Mouse (Mus musculus) hindbrain, embryonic 10.5 days (tissue): ENCODE results near the gene Nsun5. TPM values are rescaled to one million over a fixed set of nuclear protein-coding genes. Genes with fewer than 3 reads are reported as not detected.

Experiments
- DNase-seq: peaks from one replicate; pipeline ENCODE4 v3.0.0-alpha.2; 2017; ENCODE audit warnings: low spot score
- H3K27ac ChIP-seq: fragments of 300-500 bp; sonication (generic); 2 replicates; pipeline ENCODE4 v1.5.1; 2016; ENCODE audit warnings: mild to moderate bottlenecking, moderate library complexity
- H3K27me3 ChIP-seq: fragments of 300-500 bp; sonication (generic); 2 replicates; pipeline ENCODE4 v1.6.1; 2016; ENCODE audit warnings: mild to moderate bottlenecking; ENCODE audit not compliant: poor library complexity, insufficient read depth, severe bottlenecking
- H3K36me3 ChIP-seq: fragments of 300-500 bp; sonication (generic); 2 replicates; pipeline ENCODE4 v1.6.1; 2016; ENCODE audit warnings: mild to moderate bottlenecking, moderate library complexity
- H3K4me1 ChIP-seq: fragments of 300-500 bp; sonication (generic); replicated peaks from 2 replicates; pipeline ENCODE4 v1.6.1; 2016; ENCODE audit warnings: mild to moderate bottlenecking
- H3K4me3 ChIP-seq: fragments of 300-500 bp; sonication (generic); 2 replicates; pipeline ENCODE4 v1.5.1; 2016; ENCODE audit warnings: mild to moderate bottlenecking, moderate library complexity
- H3K9me3 ChIP-seq: fragments of 300-500 bp; sonication (generic); 2 replicates; pipeline ENCODE4 v1.6.1; 2016; ENCODE audit warnings: mild to moderate bottlenecking, moderate library complexity
- WGBS: fragments of 180-500 bp; shearing (Covaris S2); methylation state at CpG from one replicate; pipeline ENCODE4 v1.1.7; 2016; 5-methylcytosine and 5-hydroxymethylcytosine counted together
- polyA plus RNA-seq: library from polyadenylated mRNA; unstranded; fragments of >200 nt; fragmentation: Nextera tagmentation; extraction: Ambion mirVana; gene quantifications from 2 replicates; pipeline ENCODE4 v1.2.1, GENCODE M21; 2016

Nsun5 gene
- polyA plus RNA-seq, 1 experiment from 2014 or later = 44.1 TPM

DNA sequence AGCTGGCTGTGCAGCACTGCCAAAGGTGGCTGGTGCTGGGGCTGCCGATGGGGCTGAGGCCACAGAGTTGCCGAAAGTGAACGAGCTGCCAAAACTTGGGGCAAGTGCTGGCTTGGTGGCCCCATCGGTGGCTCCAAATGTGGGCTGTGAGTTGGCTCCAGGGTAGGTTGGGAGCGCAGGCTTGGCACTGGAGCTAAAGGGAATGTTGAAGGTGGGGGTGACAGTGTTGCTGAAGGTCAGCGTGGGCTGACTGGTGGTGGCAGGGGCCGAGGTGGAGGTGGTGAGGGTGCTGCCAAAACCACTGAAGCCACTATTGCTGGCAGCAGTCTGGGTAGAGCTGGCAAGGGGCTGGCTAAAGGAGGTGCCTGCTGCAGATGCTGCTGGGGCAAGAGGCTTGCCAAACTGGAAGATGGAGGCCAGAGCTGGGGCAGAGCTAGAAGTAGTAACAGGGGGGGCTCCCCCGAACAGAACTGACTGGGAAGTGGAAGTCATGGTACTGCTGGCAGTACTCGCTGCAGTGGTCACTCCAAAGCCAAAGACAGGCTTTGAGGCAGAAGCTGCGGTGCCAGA, 11.7 kb downstream of the Nsun5 start:
- no peaks in the 10 kb centered on the region for H3K4me1 ChIP-seq
- no peaks in the 10 kb centered on the region for H3K27me3 ChIP-seq
- peaks cover 100% of the 10 kb centered on the region for H3K36me3 ChIP-seq
- no peak for DNase-seq
- no peak overlapping the region for H3K27ac ChIP-seq
- no peak overlapping the region for H3K4me3 ChIP-seq
- no peaks in the 10 kb centered on the region for H3K9me3 ChIP-seq
- WGBS = 93% methylated on average over 10 of the region's 10 CpGs

DNA sequence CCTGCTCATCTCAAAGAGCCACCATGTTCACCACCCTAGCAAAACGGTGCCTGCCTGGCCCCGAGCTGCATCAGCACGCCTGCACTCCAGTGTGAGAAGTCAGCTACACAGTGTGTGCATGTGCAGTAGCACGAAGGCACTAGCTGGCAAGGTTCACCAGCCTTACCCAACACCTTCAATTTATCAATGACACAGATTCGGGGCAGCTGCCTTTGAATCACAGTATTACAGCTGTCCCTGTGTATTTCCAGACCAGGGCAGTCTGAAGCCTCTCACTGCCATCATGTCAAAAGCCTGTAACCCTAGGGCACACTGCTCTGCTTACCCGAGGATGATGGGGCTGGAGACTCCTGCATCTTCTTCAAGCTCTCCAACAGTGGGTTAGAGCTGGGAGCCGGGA, 13.0 kb downstream of the Nsun5 start:
- 91% methylated on average over 7 of the region's 7 CpGs for WGBS
- H3K4me3 ChIP-seq = no peak overlapping the region
- DNase-seq = no peak
- H3K27ac ChIP-seq = no peak overlapping the region
- no peaks in the 10 kb centered on the region for H3K27me3 ChIP-seq
- H3K9me3 ChIP-seq = no peaks in the 10 kb centered on the region
- no peaks in the 10 kb centered on the region for H3K4me1 ChIP-seq
- peaks cover 100% of the 10 kb centered on the region for H3K36me3 ChIP-seq

- 90% methylated on average over 10 of the region's 10 CpGs for WGBS
- H3K36me3 ChIP-seq = peaks cover 100% of the 10 kb centered on the region
Observed at GRCm38 (mm10) chr5:135383771-135384170, 14.0 kb downstream of the Nsun5 start.

DNA sequence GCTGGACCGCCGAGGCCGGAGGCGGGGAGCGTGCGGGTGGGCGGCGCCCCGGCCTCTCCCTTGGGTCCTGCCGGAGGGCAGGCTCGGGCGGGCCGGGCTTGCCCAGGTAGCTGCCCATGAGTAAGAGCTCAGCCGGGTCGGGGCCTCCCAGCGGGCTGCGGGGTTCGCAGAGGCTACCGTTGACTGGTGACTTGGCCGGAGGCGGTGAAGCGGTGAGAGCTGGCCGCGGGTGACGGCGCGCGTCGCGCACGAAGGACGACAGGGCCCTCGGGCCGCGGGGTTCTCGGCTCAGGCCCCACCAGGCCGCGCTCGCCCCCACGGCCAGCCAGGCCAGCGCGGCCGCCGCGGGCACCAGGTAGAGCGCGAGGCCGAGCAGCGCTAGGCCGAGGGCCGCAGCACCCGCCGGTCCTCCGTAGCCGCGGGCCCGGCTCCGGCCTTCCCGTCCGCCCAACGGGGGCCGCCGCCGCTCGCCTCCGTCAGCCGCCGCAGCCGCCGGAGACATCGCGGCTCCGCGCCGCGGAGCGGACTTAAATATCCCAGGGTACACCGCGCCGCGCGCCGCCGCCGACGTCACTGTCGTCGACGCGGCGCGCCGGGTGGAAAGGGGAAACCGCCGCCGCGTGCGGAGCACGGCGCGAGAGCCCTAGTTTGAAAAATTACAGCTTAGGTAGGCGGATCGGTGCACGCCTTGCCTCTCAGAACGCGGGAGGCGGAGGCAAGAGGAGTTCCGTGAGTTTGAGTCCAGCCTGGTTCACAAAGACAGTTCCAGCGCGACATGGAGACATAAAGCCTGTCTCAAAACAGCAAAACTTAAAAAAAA, 24.5 kb downstream of the Nsun5 start, which contains the start of gene Pom121:
Pom121 (minus strand) TSS at position 543 of the 820 bp plus-strand sequence.
- H3K27me3 ChIP-seq = no peaks in the 10 kb centered on the region
- peak within 1 kb of the TSS; percentile 98 for H3K27ac ChIP-seq
- peaks cover 24% of the 10 kb centered on the region for H3K4me1 ChIP-seq
- H3K36me3 ChIP-seq = peaks cover 33% of the 10 kb centered on the region
- DNase-seq = peak; percentile 86
- WGBS = under 1% methylated on average over 110 of the region's 110 CpGs
- H3K9me3 ChIP-seq = no peaks in the 10 kb centered on the region
- peak within 1 kb of the TSS; percentile 72 for H3K4me3 ChIP-seq

More at GRCm38 (mm10) chr5:135383771-135384170, 14.0 kb downstream of the Nsun5 start:
- no peak for DNase-seq
- Histone ChIP-seq H3K9me3 (no peaks in the 10 kb centered on the region), H3K4me3 (no peak overlapping the region), H3K27ac (no peak overlapping the region), H3K27me3 (no peaks in the 10 kb centered on the region), H3K4me1 (no peaks in the 10 kb centered on the region)

DNA sequence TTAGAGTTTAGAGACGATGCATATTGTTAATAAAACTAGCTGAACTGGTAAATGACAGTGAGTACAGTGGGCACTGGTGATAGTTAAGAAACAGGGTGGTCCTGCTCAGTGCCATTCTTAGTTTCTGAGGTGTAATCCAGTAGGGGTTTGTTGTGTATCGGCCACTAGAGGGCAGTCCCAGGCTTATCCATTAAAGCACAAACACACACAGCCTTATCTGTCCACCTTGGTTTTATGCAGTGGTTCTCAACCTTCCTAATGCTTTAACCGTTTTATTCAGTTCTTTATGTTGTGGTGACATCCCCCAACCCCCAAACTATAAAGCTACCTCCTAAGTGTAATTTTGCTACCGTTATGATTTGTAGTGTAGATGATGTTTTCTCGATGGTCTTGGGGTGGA, 26.1 kb downstream of the Nsun5 start:
- no peaks in the 10 kb centered on the region for H3K27me3 ChIP-seq
- 49% methylated on average over 5 of the region's 5 CpGs for WGBS
- peak; percentile 45 for DNase-seq
- no peak overlapping the region for H3K4me3 ChIP-seq
- H3K27ac ChIP-seq = no peak overlapping the region
- peaks cover 24% of the 10 kb centered on the region for H3K4me1 ChIP-seq
- H3K36me3 ChIP-seq = peaks cover 17% of the 10 kb centered on the region
- no peaks in the 10 kb centered on the region for H3K9me3 ChIP-seq

DNA sequence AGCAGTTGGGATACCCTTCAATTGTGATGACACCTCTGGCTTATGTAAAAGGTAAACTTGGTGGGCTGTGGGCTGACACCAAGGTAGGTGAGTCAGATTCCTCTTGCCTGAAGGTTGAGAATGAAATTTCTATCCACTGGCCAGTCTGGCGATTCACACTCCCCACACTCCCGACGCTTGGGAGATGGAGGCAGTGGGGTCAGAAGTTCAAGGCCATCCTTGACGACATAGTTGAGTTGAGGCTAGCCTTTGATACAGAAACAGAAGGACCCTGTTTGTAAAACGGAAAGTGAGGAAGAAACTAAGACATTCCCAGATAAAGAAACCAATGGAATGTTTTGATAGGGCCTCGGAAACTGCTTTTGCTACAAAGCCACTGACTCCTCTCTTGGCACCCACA, 29.6 kb downstream of the Nsun5 start:
- H3K4me1 ChIP-seq = peaks cover 5% of the 10 kb centered on the region
- H3K27ac ChIP-seq = no peak overlapping the region
- WGBS = 71% methylated on average over 6 of the region's 6 CpGs

GRCm38 (mm10) chr5:135400244-135400643, 30.5 kb downstream of the Nsun5 start:
- Histone ChIP-seq H3K4me1 (no peaks in the 10 kb centered on the region), H3K27me3 (no peaks in the 10 kb centered on the region), H3K27ac (no peak overlapping the region), H3K4me3 (no peak overlapping the region), H3K36me3 (no peaks in the 10 kb centered on the region), H3K9me3 (no peaks in the 10 kb centered on the region)
- DNase-seq = peak; percentile 78
- 5% methylated on average over 2 of the region's 2 CpGs for WGBS

More for the DNA sequence above, 29.6 kb downstream of the Nsun5 start:
- Histone ChIP-seq H3K27me3 (no peaks in the 10 kb centered on the region), H3K9me3 (no peaks in the 10 kb centered on the region), H3K36me3 (no peaks in the 10 kb centered on the region), H3K4me3 (no peak overlapping the region)
- no peak for DNase-seq

- Histone ChIP-seq H3K4me3 (no peak overlapping the region), H3K27ac (no peak overlapping the region), H3K9me3 (no peaks in the 10 kb centered on the region), H3K4me1 (no peaks in the 10 kb centered on the region), H3K36me3 (peaks cover 9% of the 10 kb centered on the region), H3K27me3 (no peaks in the 10 kb centered on the region)
- WGBS = 43% methylated on average over 20 of the region's 20 CpGs
- peak; percentile 53 for DNase-seq
Observed at GRCm38 (mm10) chr5:135404623-135405022, 34.9 kb downstream of the Nsun5 start.

DNA sequence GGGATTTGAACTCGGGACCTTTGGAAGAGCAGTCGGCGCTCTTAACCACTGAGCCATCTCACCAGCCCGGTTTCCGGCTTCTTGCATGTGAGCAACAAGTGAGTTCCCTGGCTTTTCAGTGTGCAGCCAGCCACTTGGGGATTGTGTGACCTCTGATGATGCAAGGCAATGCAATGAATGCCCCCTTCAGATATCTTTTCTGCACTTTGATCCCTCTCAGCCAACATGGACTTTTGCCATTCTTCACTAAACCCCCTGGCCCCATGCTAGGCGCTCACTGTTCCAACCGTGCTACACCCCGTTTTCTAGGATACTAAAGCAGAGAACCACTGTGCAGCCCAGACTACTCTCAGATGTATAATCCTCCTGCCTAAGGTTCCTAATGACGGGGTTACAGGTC, 35.7 kb downstream of the Nsun5 start:
- WGBS = 86% methylated on average over 9 of the region's 9 CpGs
- H3K4me3 ChIP-seq = no peak overlapping the region
- peaks cover 17% of the 10 kb centered on the region for H3K36me3 ChIP-seq
- DNase-seq = no peak
- H3K4me1 ChIP-seq = no peaks in the 10 kb centered on the region
- H3K9me3 ChIP-seq = no peaks in the 10 kb centered on the region
- no peak overlapping the region for H3K27ac ChIP-seq
- H3K27me3 ChIP-seq = no peaks in the 10 kb centered on the region

DNA sequence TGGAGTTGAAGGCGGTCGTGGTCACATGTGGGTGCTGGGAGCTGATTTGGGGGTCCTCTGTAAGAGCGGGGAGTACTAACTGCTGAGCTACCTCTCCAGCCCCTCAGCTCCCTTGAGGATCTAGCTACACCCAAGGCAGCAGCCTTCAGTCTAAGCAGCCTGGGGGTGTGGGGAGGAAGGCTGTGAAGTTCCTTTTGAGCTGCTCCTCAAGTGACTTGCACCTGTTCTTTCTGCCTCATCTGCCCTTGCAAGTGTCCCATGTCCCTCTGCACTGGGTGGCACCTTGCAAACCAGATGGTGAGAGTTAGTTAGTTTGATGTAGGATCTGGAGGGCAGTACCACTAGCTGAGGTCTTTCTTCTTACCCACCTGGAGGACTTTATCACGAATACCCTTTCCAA, 38.4 kb downstream of the Nsun5 start:
- WGBS = 89% methylated on average over 4 of the region's 4 CpGs
- Histone ChIP-seq H3K27ac (no peak overlapping the region), H3K9me3 (no peaks in the 10 kb centered on the region), H3K4me3 (no peak overlapping the region), H3K27me3 (no peaks in the 10 kb centered on the region), H3K36me3 (peaks cover 42% of the 10 kb centered on the region), H3K4me1 (no peaks in the 10 kb centered on the region)
- no peak for DNase-seq

- 91% methylated on average over 9 of the region's 9 CpGs for WGBS
- no peaks in the 10 kb centered on the region for H3K9me3 ChIP-seq
- H3K27me3 ChIP-seq = no peaks in the 10 kb centered on the region
- no peak for DNase-seq
- no peak overlapping the region for H3K4me3 ChIP-seq
- no peaks in the 10 kb centered on the region for H3K4me1 ChIP-seq
- peaks cover 63% of the 10 kb centered on the region for H3K36me3 ChIP-seq
- H3K27ac ChIP-seq = no peak overlapping the region
Observed at GRCm38 (mm10) chr5:135410266-135410665, 40.5 kb downstream of the Nsun5 start.
